Mouse (Mus musculus): Measurements from ENCODE around the gene Cdh13.

DNA sequence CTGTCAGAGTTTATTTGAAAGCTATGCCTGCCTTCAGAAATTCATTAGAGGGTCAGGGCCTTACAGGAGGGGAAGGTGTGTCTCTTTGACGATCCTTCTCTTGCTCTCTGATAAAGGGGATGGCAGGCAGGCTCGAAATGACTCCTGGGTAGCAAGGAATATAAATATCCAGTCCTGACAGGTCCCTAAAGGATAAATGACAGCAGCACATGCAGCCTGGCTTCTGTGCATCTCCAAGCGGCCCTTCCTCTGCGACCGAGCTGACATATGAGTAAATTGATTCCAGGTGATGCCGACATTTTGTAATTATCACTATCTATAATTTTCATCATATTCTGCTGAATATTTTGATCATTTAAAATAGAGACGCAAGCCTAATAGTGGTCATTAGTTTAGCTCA, 145.4 kb downstream of the Cdh13 start:
- TF ChIP-seq CTCF (IDR thresholded peaks at IDR 0.05; ENCODE audit: control insufficient read depth, insufficient read depth, insufficient read length) = no peak
- TF ChIP-seq MYOD1 (IDR thresholded peaks at IDR 0.05; ENCODE audit: control insufficient read depth, insufficient read length, low read depth) = no peak
